Comparison of ENCODE assay signal across 16 mouse cellular contexts in the genomic region with DNA sequence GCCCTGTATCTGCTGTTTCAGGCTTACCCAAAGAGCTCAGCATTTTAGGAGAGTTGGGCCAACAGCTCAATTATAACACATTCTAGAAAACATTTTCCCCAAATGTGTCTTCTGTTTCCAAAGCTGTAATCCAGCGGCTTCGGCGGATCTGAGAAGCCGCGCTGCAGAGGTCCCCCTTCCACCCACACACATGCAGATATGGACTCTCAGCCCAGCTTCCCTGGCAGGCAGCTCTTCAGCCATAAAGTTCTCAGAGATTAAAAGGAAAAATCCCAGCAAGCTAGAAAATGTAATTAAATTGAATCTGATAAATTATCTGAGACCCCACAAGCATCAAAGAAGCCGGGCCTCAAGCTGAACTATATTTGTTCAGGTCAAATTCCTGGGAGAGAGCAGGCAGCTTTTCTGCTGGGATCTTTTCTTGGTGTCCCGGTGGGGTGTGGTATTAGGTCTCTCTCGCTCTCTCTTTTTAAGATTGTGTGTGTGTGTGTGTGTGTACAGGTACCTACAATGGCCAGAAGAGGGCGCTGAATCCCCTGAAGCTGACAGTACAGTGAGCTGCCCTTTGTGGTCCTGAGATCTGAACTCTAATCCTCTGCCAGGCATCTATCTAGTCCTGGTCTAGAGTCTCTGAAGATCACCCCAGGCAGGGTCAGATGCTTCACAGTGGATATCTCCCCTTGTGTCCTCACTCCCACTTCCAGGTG.
DNase-seq lines count a peak whose midpoint lies in the region; ATAC-seq and TF ChIP-seq lines count a peak whose summit lies in the region.
"Had no signal": no experiment of that assay in that cellular context is flagged by ENCODE, and none has a peak within 500 bp of the region (broad histone marks: within the 10 kb centered on the region; RNA-seq: fewer than 3 reads in every experiment).

No protein-coding gene starts in this region.

- 0 out of 2 replicates have a peak, but pooled peaks have one; percentile 0 for TF ChIP-seq CTCF in cortical plate, adult 2 months (IDR thresholded peaks at IDR 0.05; ENCODE audit: extremely low read depth, insufficient read depth, low read length)

- peaks cover 2% of the 10 kb centered on the region; the same call in 1 of the 2 replicates for H3K9me3 ChIP-seq in kidney, embryonic 14.5 days (ENCODE audit: control insufficient read depth, low read length)
- no peaks in the 10 kb centered on the region for H3K9me3 ChIP-seq in lung, embryonic 16.5 days (ENCODE audit: control insufficient read depth, low read length)
- H3K9me3 ChIP-seq: embryonic facial prominence, embryonic 15.5 days; heart, embryonic 15.5 days; liver, embryonic 15.5 days had no signal

- WGBS in kidney, embryonic 14.5 days = 53% methylated on average over 9 of the region's 9 CpGs
- WGBS in lung, embryonic 16.5 days = 45% methylated on average over 9 of the region's 9 CpGs

- peaks cover 27% of the 10 kb centered on the region for H3K4me1 ChIP-seq in kidney, embryonic 14.5 days (ENCODE audit: control insufficient read depth, insufficient read depth, low read length)
- H3K4me1 ChIP-seq in lung, embryonic 16.5 days (replicated peaks; ENCODE audit: control insufficient read depth, insufficient read depth, low read length) = peaks cover 10% of the 10 kb centered on the region
- H3K4me1 ChIP-seq in cortical plate, adult 2 months (ENCODE audit: control insufficient read depth, insufficient read depth, low read length) = peaks cover 2% of the 10 kb centered on the region; the same call in 1 of the 2 replicates
- H3K4me1 ChIP-seq: liver, embryonic 15.5 days had no signal

- TF ChIP-seq POLR2A in cortical plate, adult 2 months (IDR thresholded peaks at IDR 0.05; ENCODE audit: extremely low read depth, insufficient read depth, low read length) = no peak

- no peaks in the 10 kb centered on the region for H3K36me3 ChIP-seq in kidney, embryonic 14.5 days (ENCODE audit: control insufficient read depth, insufficient read depth, low read length)
- H3K36me3 ChIP-seq in lung, embryonic 16.5 days (ENCODE audit: control insufficient read depth, insufficient read depth, low read length) = peaks cover 5% of the 10 kb centered on the region; the same call in 1 of the 2 replicates
- H3K36me3 ChIP-seq: embryonic facial prominence, embryonic 15.5 days; heart, embryonic 15.5 days; liver, embryonic 15.5 days had no signal

- H3K27ac ChIP-seq in kidney, embryonic 14.5 days (ENCODE audit: low read depth, low read length) = peak overlapping the region; percentile 71
- peak overlapping the region; percentile 29; the same call in 1 of the 2 replicates for H3K27ac ChIP-seq in lung, embryonic 16.5 days (ENCODE audit: low read length)
- H3K27ac ChIP-seq in cortical plate, adult 2 months (ENCODE audit: insufficient read depth, low read length) = no peak overlapping the region
- H3K27ac ChIP-seq: embryonic facial prominence, embryonic 15.5 days; heart, embryonic 15.5 days; hindbrain, embryonic 14.5 days; liver, embryonic 15.5 days had no signal

- no peak for ATAC-seq in kidney, embryonic 14.5 days (ENCODE audit: low FRiP score, low TSS enrichment)
- ATAC-seq in lung, embryonic 16.5 days (ENCODE audit: low read depth) = no peak
- ATAC-seq: forebrain, embryonic 16.5 days had no signal

- no peak overlapping the region for H3K4me2 ChIP-seq in kidney, embryonic 14.5 days (replicated peaks; ENCODE audit: low read depth, low read length)
- no peak overlapping the region for H3K4me2 ChIP-seq in lung, embryonic 16.5 days (ENCODE audit: low read depth, low read length)
- H3K4me2 ChIP-seq: embryonic facial prominence, embryonic 15.5 days; heart, embryonic 15.5 days; hindbrain, embryonic 14.5 days; liver, embryonic 15.5 days had no signal

- DNase-seq in kidney, postnatal 25 days = no peak
- no peak for DNase-seq in lung, postnatal 14 days
- DNase-seq in A20 (ENCODE audit: low read depth, low spot score) = peak; percentile 4
- DNase-seq in natural killer cell, adult 2 months (ENCODE audit: low spot score in 2 of 2) = no peak
- DNase-seq in frontal cortex, postnatal 10 days (ENCODE audit: low spot score in 2 of 2) = no peak
- DNase-seq: adrenal gland, postnatal 10 days; cerebellum, postnatal 25 days; right cerebral cortex, postnatal 25 days had no signal

- no peak overlapping the region for H3K4me3 ChIP-seq in kidney, embryonic 14.5 days (ENCODE audit: low read length)
- no peak overlapping the region for H3K4me3 ChIP-seq in lung, embryonic 16.5 days (ENCODE audit: low read length)
- H3K4me3 ChIP-seq in cortical plate, adult 2 months (ENCODE audit: insufficient read depth, low read length) = no peak overlapping the region
- H3K4me3 ChIP-seq: embryonic facial prominence, embryonic 15.5 days; heart, embryonic 15.5 days; liver, embryonic 15.5 days had no signal

- no peak overlapping the region for H3K9ac ChIP-seq in kidney, embryonic 14.5 days (ENCODE audit: low read depth, low read length)
- H3K9ac ChIP-seq in lung, embryonic 16.5 days (ENCODE audit: low read length) = no peak overlapping the region
- H3K9ac ChIP-seq: embryonic facial prominence, embryonic 15.5 days; heart, embryonic 15.5 days; hindbrain, embryonic 14.5 days; liver, embryonic 15.5 days had no signal

- H3K27me3 ChIP-seq in kidney, embryonic 14.5 days (ENCODE audit: control insufficient read depth, insufficient read depth, low read length) = no peaks in the 10 kb centered on the region
- H3K27me3 ChIP-seq in lung, embryonic 16.5 days (ENCODE audit: control insufficient read depth, insufficient read depth, low read depth, low read length) = no peaks in the 10 kb centered on the region
- H3K27me3 ChIP-seq: embryonic facial prominence, embryonic 15.5 days; heart, embryonic 15.5 days; liver, embryonic 15.5 days had no signal
